Mouse (Mus musculus) lung, adult 2 months (tissue): ENCODE data around the gene Magel2.

Source experiments
- CTCF ChIP-seq: fragments of 200-500 bp; IDR thresholded peaks from 2 replicates; pipeline ENCODE4 v1.5.1; 2011; ENCODE audit warnings: mild to moderate bottlenecking, low read length, control low read depth; ENCODE audit not compliant: insufficient read depth
- POLR2A ChIP-seq: fragments of 200-500 bp; IDR thresholded peaks from 2 replicates; pipeline ENCODE4 v1.6.1; 2011; ENCODE audit warnings: low read depth, mild to moderate bottlenecking, control low read depth, low read length, borderline replicate concordance; ENCODE audit errors: extremely low read depth

GRCm38 (mm10) chr7:62423210-62423609, 46.4 kb downstream of the Magel2 start:
- TF ChIP-seq CTCF (no peak), POLR2A (no peak)
